Mouse (Mus musculus) cerebellum, adult 18-20 months (tissue): ENCODE measurements around the gene Snx29.

ENCODE experiments used
- DNase-seq, 2 experiments: peaks; one replicate each; pipeline ENCODE4 v3.0.0; 2021

Snx29 gene

DNA sequence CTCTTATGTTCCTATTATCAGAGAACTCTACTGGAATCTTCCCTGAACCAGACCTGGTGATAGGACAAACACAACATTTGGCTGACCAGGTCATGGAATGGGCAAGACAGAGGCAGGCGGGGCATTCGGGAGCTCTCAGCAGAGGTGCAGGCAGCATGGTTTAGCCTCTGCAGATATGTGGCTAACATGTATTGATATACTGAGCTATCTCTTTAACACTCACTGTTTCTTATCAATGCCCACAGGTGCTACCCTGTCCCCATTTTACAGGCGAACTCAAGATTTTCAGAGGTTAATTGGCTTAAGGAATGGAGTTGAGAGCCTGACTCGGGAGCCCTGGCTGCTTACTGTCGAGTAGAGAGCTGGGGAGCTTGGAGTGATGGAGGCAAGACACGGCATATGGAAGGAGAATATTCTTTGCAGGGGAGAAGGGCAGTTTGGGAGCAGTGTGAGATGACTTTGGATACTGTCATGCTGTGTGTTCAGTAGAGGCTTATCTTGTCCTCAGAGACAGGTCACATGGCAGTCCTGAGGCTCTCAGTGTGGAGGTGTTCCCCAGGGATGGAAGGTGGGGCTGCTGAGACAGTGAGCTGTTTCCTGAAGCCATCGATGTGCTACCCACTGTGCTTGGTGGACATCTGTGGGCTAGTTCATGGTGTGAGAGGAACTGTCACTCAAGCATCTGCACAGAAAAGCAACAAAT, 473.2 kb downstream of the Snx29 start:
- no peak for DNase-seq

DNA sequence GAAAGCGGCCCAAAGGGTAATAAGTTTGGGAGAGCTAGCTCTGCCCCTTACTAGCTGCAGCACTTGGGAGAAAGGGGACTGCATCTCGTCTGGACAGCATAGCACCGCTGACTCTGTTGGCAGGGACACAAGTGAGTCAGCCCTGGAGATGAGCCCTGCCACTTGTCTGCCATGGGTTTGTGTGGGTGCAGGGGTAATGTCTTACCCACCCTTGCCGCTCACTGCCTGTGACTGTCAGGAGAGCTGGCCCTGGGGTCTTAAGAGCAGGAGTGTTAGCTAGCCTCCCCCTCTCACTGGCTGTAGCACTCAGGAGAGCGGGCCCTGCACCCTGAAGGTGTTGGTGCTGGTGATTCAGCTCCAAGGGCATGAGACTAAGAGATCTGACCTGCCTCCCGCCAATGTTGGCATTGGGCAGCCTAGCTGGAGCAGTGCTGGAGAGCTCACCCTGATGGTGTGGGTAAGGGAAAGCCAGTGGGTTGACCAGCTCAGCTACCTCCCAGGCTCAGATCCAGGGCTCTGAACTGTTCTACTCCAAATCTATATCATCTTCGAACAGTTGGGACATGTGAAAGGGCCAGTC, 479.3 kb downstream of the Snx29 start:
- no peak for DNase-seq
